Mouse (Mus musculus) intestine, embryonic 16.5 days (tissue): Measurements from ENCODE around the gene Crybg2. TPM values are rescaled to one million over a fixed set of nuclear protein-coding genes. Genes with fewer than 3 reads are reported as not detected.

Experiments used
- ATAC-seq: fragments of 200-750 bp; cut with Nextera tagmentation; 2 replicates; pipeline ENCODE4 v1.8.0; 2017; ENCODE audit warnings: moderate TSS enrichment, moderate library complexity
- H3K27ac ChIP-seq: fragments of 300-500 bp; sonication (generic); 2 replicates; pipeline ENCODE4 v1.5.1; 2014; ENCODE audit warnings: mild to moderate bottlenecking, low read length
- H3K27me3 ChIP-seq: fragments of 300-500 bp; sonication (generic); replicated peaks from 2 replicates; pipeline ENCODE4 v1.6.1; 2014; ENCODE audit warnings: low read length, control low read depth, mixed read lengths; ENCODE audit not compliant: control insufficient read depth, insufficient read depth
- H3K36me3 ChIP-seq: fragments of 300-500 bp; sonication (generic); 2 replicates; pipeline ENCODE4 v1.6.1; 2014; ENCODE audit warnings: low read length, control low read depth; ENCODE audit not compliant: control insufficient read depth, insufficient read depth
- H3K4me1 ChIP-seq: fragments of 300-500 bp; sonication (generic); 2 replicates; pipeline ENCODE4 v1.6.1; 2014; ENCODE audit warnings: low read length, control low read depth, mixed read lengths; ENCODE audit not compliant: control insufficient read depth, insufficient read depth
- H3K4me2 ChIP-seq: fragments of 300-500 bp; sonication (generic); 2 replicates; pipeline ENCODE4 v1.6.1; 2014; ENCODE audit warnings: low read depth, low read length, control low read depth
- H3K4me3 ChIP-seq: fragments of 300-500 bp; sonication (generic); 2 replicates; pipeline ENCODE4 v1.5.1; 2014; ENCODE audit warnings: mild to moderate bottlenecking, low read length
- H3K9ac ChIP-seq: fragments of 300-500 bp; sonication (generic); 2 replicates; pipeline ENCODE4 v1.6.1; 2014; ENCODE audit warnings: low read depth, low read length
- H3K9me3 ChIP-seq: fragments of 300-500 bp; sonication (generic); 2 replicates; pipeline ENCODE4 v1.6.1; 2016; ENCODE audit warnings: low read length, control low read depth; ENCODE audit not compliant: control insufficient read depth
- WGBS: fragments of 180-500 bp; shearing (Covaris S2); extraction: QIAGEN DNeasy Blood & Tissue Kit; methylation state at CpG from one replicate; pipeline ENCODE4 v1.1.7; 2014; 5-methylcytosine and 5-hydroxymethylcytosine counted together
- polyA plus RNA-seq: library from polyadenylated mRNA; unstranded; fragments of >200 nt; fragmentation: Nextera tagmentation; extraction: Ambion mirVana; gene quantifications from 2 replicates; pipeline ENCODE4 v1.2.1, GENCODE M21; 2015

Gene Crybg2
- polyA plus RNA-seq, 1 experiment from 2014 or later, result 22.9 TPM

GRCm38 (mm10) chr4:134115215-134116144 lies 54.9 kb downstream of the Crybg2 start:
- peak; percentile 66 for ATAC-seq
- H3K27ac ChIP-seq, result peak overlapping the region; percentile 53
- H3K9ac ChIP-seq, result no peak overlapping the region
- H3K27me3 ChIP-seq, result no peaks in the 10 kb centered on the region
- H3K4me3 ChIP-seq, result no peak overlapping the region
- H3K9me3 ChIP-seq, result no peaks in the 10 kb centered on the region
- H3K36me3 ChIP-seq, result no peaks in the 10 kb centered on the region
- no peak overlapping the region; the same call in 1 of the 2 replicates for H3K4me2 ChIP-seq
- H3K4me1 ChIP-seq, result peaks cover 43% of the 10 kb centered on the region
- WGBS, result 61% methylated on average over 16 of the region's 16 CpGs

GRCm38 (mm10) chr4:134116501-134116900 lies 55.9 kb downstream of the Crybg2 start:
- Histone ChIP-seq H3K36me3 (no peaks in the 10 kb centered on the region), H3K4me1 (peaks cover 45% of the 10 kb centered on the region), H3K27ac (no peak overlapping the region), H3K4me2 (no peak overlapping the region), H3K9ac (no peak overlapping the region), H3K4me3 (no peak overlapping the region), H3K9me3 (no peaks in the 10 kb centered on the region), H3K27me3 (no peaks in the 10 kb centered on the region)
- WGBS, result 64% methylated on average over 2 of the region's 2 CpGs
- no peak for ATAC-seq

- no peaks in the 10 kb centered on the region for H3K36me3 ChIP-seq
- H3K9ac ChIP-seq, result no peak overlapping the region
- no peak for ATAC-seq
- no peak overlapping the region for H3K27ac ChIP-seq
- no peaks in the 10 kb centered on the region for H3K27me3 ChIP-seq
- no peak overlapping the region for H3K4me2 ChIP-seq
- H3K9me3 ChIP-seq, result no peaks in the 10 kb centered on the region
- peaks cover 46% of the 10 kb centered on the region for H3K4me1 ChIP-seq
- H3K4me3 ChIP-seq, result no peak overlapping the region
- 71% methylated on average over 8 of the region's 8 CpGs for WGBS
Observed at GRCm38 (mm10) chr4:134117012-134117411, 56.4 kb downstream of the Crybg2 start.

- no peaks in the 10 kb centered on the region for H3K27me3 ChIP-seq
- peaks cover 44% of the 10 kb centered on the region for H3K4me1 ChIP-seq
- H3K27ac ChIP-seq, result no peak overlapping the region
- no peaks in the 10 kb centered on the region for H3K9me3 ChIP-seq
- H3K4me2 ChIP-seq, result no peak overlapping the region
- no peak overlapping the region for H3K4me3 ChIP-seq
- WGBS, result 59% methylated on average over 14 of the region's 14 CpGs
- H3K36me3 ChIP-seq, result no peaks in the 10 kb centered on the region
- ATAC-seq, result no peak
- no peak overlapping the region for H3K9ac ChIP-seq
Observed at GRCm38 (mm10) chr4:134118126-134118800, 57.6 kb downstream of the Crybg2 start.

GRCm38 (mm10) chr4:134119042-134119441 lies 58.4 kb downstream of the Crybg2 start:
- Histone ChIP-seq H3K27ac (no peak overlapping the region), H3K9me3 (no peaks in the 10 kb centered on the region), H3K4me3 (no peak overlapping the region), H3K9ac (no peak overlapping the region), H3K36me3 (no peaks in the 10 kb centered on the region), H3K4me2 (no peak overlapping the region), H3K27me3 (no peaks in the 10 kb centered on the region), H3K4me1 (peaks cover 39% of the 10 kb centered on the region)
- ATAC-seq, result no peak
- 74% methylated on average over 5 of the region's 5 CpGs for WGBS

GRCm38 (mm10) chr4:134119644-134120043 lies 59.0 kb downstream of the Crybg2 start:
- H3K4me1 ChIP-seq, result peaks cover 39% of the 10 kb centered on the region
- no peak overlapping the region for H3K27ac ChIP-seq
- H3K4me3 ChIP-seq, result no peak overlapping the region
- WGBS, result 60% methylated on average over 9 of the region's 9 CpGs
- peak overlapping the region; percentile 39; the same call in 1 of the 2 replicates for H3K9ac ChIP-seq
- H3K36me3 ChIP-seq, result no peaks in the 10 kb centered on the region
- no peaks in the 10 kb centered on the region for H3K27me3 ChIP-seq
- no peak for ATAC-seq
- H3K4me2 ChIP-seq, result no peak overlapping the region
- no peaks in the 10 kb centered on the region for H3K9me3 ChIP-seq

GRCm38 (mm10) chr4:134120192-134120805 lies 59.7 kb downstream of the Crybg2 start:
- H3K9ac ChIP-seq, result peak overlapping the region; percentile 39; the same call in 1 of the 2 replicates
- H3K4me1 ChIP-seq, result peaks cover 39% of the 10 kb centered on the region
- H3K4me3 ChIP-seq, result no peak overlapping the region
- H3K36me3 ChIP-seq, result no peaks in the 10 kb centered on the region; the same call in 1 of the 2 replicates
- H3K9me3 ChIP-seq, result no peaks in the 10 kb centered on the region
- peak overlapping the region; percentile 51; the same call in 1 of the 2 replicates for H3K27ac ChIP-seq
- H3K4me2 ChIP-seq, result no peak overlapping the region
- WGBS, result 67% methylated on average over 6 of the region's 6 CpGs
- ATAC-seq, result no peak
- no peaks in the 10 kb centered on the region for H3K27me3 ChIP-seq

GRCm38 (mm10) chr4:134120916-134121315 lies 60.3 kb downstream of the Crybg2 start:
- H3K9me3 ChIP-seq, result no peaks in the 10 kb centered on the region
- H3K27me3 ChIP-seq, result no peaks in the 10 kb centered on the region
- ATAC-seq, result 0 out of 2 replicates have a peak, but pooled peaks have one; percentile 18
- no peaks in the 10 kb centered on the region; the same call in 1 of the 2 replicates for H3K36me3 ChIP-seq
- no peak overlapping the region for H3K9ac ChIP-seq
- 0 out of 2 replicates have a peak overlapping the region, but pooled peaks have one; percentile 9 for H3K27ac ChIP-seq
- H3K4me3 ChIP-seq, result no peak overlapping the region
- no peak overlapping the region for H3K4me2 ChIP-seq
- 73% methylated on average over 4 of the region's 4 CpGs for WGBS
- H3K4me1 ChIP-seq, result peaks cover 32% of the 10 kb centered on the region

- 0 out of 2 replicates have a peak overlapping the region, but pooled peaks have one; percentile 9 for H3K27ac ChIP-seq
- H3K9ac ChIP-seq, result no peak overlapping the region
- no peaks in the 10 kb centered on the region for H3K9me3 ChIP-seq
- WGBS, result 54% methylated on average over 4 of the region's 4 CpGs
- ATAC-seq, result no peak
- no peak overlapping the region for H3K4me2 ChIP-seq
- H3K36me3 ChIP-seq, result no peaks in the 10 kb centered on the region; the same call in 1 of the 2 replicates
- peaks cover 33% of the 10 kb centered on the region for H3K4me1 ChIP-seq
- no peaks in the 10 kb centered on the region for H3K27me3 ChIP-seq
- no peak overlapping the region for H3K4me3 ChIP-seq
Observed at GRCm38 (mm10) chr4:134121571-134121970, 61.0 kb downstream of the Crybg2 start.
